Mouse (Mus musculus) MEL (cell line): ENCODE data around the gene P3h2.

ENCODE experiments used
- CTCF ChIP-seq, 3 experiments: IDR thresholded peaks in 2 of 3; conservative IDR thresholded peaks in 1 of 3; 2 replicates each; pipeline ENCODE4 v1.5.1; 2011 to 2012; ENCODE audit warnings: low read length in 3 of 3, low read depth in 2 of 3, mild to moderate bottlenecking in 2 of 3, improper control_type of control experiment in 1 of 3, inconsistent platforms in 1 of 3, mixed read lengths in 1 of 3, moderate library complexity in 1 of 3; ENCODE audit not compliant: control insufficient read depth in 1 of 3, insufficient read depth in 1 of 3, poor library complexity in 1 of 3, severe bottlenecking in 1 of 3
- KAT2A ChIP-seq: conservative IDR thresholded peaks from 2 replicates; pipeline ENCODE4 v1.6.1; 2012; ENCODE audit warnings: low read depth, low read length, improper control_type of control experiment, inconsistent platforms
- MAX ChIP-seq: IDR thresholded peaks from 2 replicates; pipeline ENCODE4 v1.6.1; 2011; ENCODE audit warnings: low read length, improper control_type of control experiment
- MEF2A ChIP-seq: IDR thresholded peaks from 2 replicates; pipeline ENCODE4 v1.6.1; 2014; ENCODE audit warnings: low read depth, mild to moderate bottlenecking, inconsistent platforms, low read length, improper control_type of control experiment; ENCODE audit not compliant: poor library complexity, insufficient replicate concordance, severe bottlenecking; ENCODE audit errors: extremely low read depth
- MXI1 ChIP-seq: IDR thresholded peaks from 2 replicates; pipeline ENCODE4 v1.6.1; 2011; ENCODE audit warnings: mild to moderate bottlenecking, low read depth, low read length, improper control_type of control experiment
- NRF1 ChIP-seq: IDR thresholded peaks from 2 replicates; pipeline ENCODE4 v1.6.1; 2014; ENCODE audit warnings: low read depth, mild to moderate bottlenecking, inconsistent platforms, low read length, improper control_type of control experiment, moderate library complexity; ENCODE audit not compliant: poor library complexity, insufficient read depth, severe bottlenecking
- POLR2AphosphoS5 ChIP-seq: IDR thresholded peaks from 2 replicates; pipeline ENCODE4 v1.6.1; 2012; ENCODE audit warnings: low read depth, borderline replicate concordance, mild to moderate bottlenecking, inconsistent platforms, low read length, moderate library complexity, mixed read lengths
- RAD21 ChIP-seq: IDR thresholded peaks from 2 replicates; pipeline ENCODE4 v1.6.1; 2011; ENCODE audit warnings: mild to moderate bottlenecking, low read depth, low read length, improper control_type of control experiment
- TCF12 ChIP-seq: IDR thresholded peaks from 2 replicates; pipeline ENCODE4 v1.6.1; 2014; ENCODE audit warnings: low read depth, mild to moderate bottlenecking, inconsistent platforms, low read length, improper control_type of control experiment, moderate library complexity
- USF2 ChIP-seq, 2 experiments: IDR thresholded peaks; 2 replicates each; pipeline ENCODE4 v1.6.1; 2011 to 2012; ENCODE audit warnings: improper control_type of control experiment in 2 of 2, low read length in 2 of 2, borderline replicate concordance in 1 of 2, inconsistent platforms in 1 of 2, low read depth in 1 of 2, mild to moderate bottlenecking in 1 of 2; ENCODE audit not compliant: insufficient read depth in 1 of 2
- ZKSCAN1 ChIP-seq: IDR thresholded peaks from 2 replicates; pipeline ENCODE4 v1.6.1; 2012; ENCODE audit warnings: low read depth, mild to moderate bottlenecking, inconsistent platforms, low read length, improper control_type of control experiment, moderate library complexity
- ZMIZ1 ChIP-seq: IDR thresholded peaks from 2 replicates; pipeline ENCODE4 v1.6.1; 2012; ENCODE audit warnings: low read depth, mild to moderate bottlenecking, inconsistent platforms, low read length, improper control_type of control experiment, moderate library complexity

DNA sequence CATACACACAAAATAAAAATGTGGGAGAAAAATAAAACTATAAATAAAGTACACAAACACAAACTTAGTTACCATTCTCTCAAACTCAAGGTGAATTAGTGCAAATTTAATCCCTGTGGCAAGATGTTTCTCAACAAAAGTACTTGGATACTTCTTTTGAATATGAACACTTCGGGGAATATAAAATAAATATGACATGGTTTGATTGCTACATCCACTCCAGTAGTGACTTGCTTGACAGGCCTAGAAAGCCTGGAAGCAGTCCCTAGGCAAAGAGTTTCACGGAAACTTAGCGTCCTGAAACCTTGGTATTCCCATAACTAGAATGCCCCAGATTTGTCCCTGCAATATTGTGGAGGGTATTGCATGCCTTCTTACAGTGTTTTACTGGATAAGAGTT lies 99.8 kb downstream of the P3h2 start:
- TF ChIP-seq CTCF (IDR thresholded peaks at IDR 0.05 in 2 of 3, conservative IDR thresholded peaks at IDR 0.05 in 1 of 3; ENCODE audit: control insufficient read depth in 1 of 3, insufficient read depth in 1 of 3, low read depth in 2 of 3, low read length in 3 of 3, poor library complexity in 1 of 3, severe bottlenecking in 1 of 3), result no peak
- TF ChIP-seq ZKSCAN1, result no peak
- no peak for TF ChIP-seq MXI1
- no peak for TF ChIP-seq USF2 (IDR thresholded peaks at IDR 0.05; ENCODE audit: borderline replicate concordance in 1 of 2, insufficient read depth in 1 of 2, low read depth in 1 of 2, low read length in 2 of 2)
- no peak for TF ChIP-seq MEF2A
- no peak for TF ChIP-seq NRF1
- no peak for TF ChIP-seq ZMIZ1
- TF ChIP-seq MAX, result no peak
- no peak for TF ChIP-seq KAT2A
- no peak for TF ChIP-seq RAD21
- TF ChIP-seq POLR2AphosphoS5, result no peak
- TF ChIP-seq TCF12, result no peak
